Mouse (Mus musculus) mouse embryonic stem cell (cell line): ENCODE data around the gene Large1.
"Not testable (repeated sequence)": the region's sequence is repeated elsewhere in the genome, so short reads cannot be mapped to it uniquely, and the experiment has no call there.

Experiments
- in situ Hi-C, 2 experiments: fragments of 300-500 bp; cut with MboI; formaldehyde crosslinking; loops; 1 replicate in 1 of 2; 3 replicates in 1 of 2; pipeline ENCODE4 v1.14.3; 2019 to 2020; ENCODE audit warnings: low sequenced_read_pairs in 2 of 2, low pct_unique_long_range_greater_than_20kb in 1 of 2, mixed read lengths in 1 of 2; ENCODE audit not compliant: unreplicated experiment in 1 of 2

Large1 gene

DNA sequence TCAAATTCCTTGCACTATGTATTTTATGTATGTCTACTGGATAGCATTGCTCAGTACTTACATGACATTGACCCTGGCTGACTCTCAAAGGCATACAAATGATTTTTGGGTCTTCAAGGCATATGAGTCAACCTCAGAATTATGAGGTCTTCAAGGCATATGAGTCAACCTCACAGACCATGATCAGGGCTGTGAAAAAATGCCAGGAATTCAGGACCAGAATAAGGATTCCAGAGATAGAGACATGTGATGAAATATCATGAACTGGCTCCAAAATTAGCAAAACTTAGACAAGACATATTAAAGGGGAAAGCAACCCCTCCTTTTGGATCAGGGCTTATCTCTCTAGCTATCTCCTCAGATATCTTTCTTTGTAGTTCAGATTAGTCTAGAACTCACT, 43.3 kb downstream of the Large1 start:
- in situ Hi-C loops, result no loop called here

DNA sequence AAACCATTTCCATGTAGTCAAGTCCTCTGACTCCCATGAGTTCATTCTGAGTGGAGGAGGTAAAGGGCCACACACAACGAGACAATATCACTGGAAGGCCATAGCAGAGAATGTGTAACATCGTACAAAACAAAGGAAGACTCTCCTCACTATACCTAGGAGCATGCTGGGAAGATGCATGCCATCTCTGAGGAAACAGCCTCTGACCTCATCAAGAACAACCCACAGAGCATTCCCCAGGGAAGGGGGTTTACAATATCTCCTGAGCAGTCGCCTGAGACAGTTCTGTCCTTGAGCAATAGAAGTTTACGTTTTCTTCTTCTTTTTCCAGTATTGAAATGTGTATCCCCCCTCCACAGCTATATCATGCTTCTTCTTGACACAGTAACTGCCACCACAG, 49.4 kb downstream of the Large1 start:
- in situ Hi-C loops, result no loop called here

DNA sequence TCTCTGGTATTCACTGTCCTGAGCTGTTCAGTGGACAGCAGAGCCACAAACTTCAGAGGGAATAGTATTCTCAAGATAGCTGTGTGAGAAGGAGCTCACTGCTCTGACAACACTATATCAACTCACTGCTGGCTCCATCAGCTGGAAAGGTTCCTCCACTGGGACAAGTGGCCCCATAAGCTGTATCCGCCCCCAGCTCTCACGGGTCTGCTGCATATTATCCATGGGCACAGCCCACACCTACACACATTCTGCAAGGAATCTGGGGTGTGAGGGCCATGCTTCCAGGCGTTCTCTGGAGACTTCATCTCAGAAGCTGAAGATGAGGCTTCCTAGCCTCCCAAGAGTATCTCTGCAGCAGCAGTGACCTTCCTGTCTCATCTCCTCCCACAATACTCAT, 50.4 kb downstream of the Large1 start:
- in situ Hi-C loops, result no loop called here

DNA sequence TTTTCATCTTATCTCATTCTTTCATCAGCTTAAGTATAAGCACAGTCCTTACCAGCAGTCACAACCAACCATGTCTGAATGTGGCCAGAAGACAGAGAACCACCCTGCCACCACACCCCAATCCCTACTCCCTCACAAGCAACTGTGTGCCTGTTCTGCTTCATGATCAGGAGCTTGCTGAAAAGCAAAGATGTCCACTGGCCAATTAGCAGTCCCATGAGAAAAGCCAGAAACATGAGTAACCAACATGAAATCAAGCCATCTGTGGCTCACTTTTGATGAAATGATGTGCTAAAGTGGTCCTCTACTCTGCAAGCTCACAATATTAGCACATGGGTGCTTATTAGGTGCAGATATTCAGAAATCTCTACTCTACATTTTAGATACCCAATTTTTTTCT, 57.8 kb downstream of the Large1 start:
- in situ Hi-C loops, result no loop called here

DNA sequence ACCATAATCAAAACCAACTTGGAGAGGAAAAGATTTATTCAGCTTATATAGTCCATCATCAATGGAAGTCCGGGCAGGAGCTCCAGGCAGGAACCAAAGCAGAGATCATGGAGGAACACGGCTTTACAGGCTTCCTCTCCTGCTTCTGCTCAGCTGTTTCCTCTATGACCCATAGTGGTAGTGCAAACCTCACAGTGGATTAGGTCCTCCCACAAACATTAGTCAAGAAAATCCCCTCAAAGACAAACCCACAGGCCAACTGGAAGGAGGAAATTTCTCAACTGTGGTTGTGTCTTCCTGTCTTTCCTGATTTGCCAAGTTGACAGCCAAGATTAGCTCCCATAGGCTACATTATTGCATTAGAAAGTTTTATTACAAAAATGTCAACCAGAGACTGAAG, 59.7 kb downstream of the Large1 start:
- in situ Hi-C loops, result no loop called here

DNA sequence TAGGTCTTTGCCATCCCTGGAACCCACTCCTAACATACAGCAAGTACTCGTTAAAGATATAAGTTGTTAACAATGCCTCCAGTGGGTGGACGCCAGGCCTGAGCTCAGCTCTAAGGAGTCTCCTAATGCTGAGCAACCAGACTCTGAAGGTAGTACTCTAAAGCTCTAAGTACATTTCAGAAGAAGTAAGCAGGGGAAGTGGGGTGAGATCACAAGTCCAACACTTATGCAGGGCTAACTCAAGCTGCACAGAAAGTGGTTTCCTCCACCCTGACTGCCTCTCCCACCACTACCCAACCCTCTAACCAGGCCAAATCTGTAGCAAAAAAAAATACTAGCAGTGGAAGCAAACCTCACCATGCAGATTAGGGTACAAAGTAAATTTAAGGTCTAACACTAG, 61.7 kb downstream of the Large1 start:
- in situ Hi-C loops, result no loop called here

DNA sequence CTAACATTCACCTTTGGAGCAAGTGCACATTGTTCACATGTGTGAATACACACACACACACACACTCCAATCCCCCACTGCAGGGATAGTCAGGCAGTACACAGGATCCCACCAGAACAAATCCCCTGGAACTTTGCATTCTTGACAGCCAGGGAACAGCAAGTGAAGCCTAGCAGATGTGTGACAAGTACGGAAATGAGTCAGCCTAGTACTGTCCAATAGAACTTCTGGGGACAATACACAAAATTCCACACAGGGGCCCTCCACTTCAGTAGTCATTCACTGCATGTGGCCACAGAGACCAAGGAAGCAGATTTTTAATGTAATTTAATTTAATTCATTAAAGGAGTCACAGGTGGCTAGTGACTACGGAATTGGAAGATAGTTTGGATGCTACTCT, 62.7 kb downstream of the Large1 start:
- in situ Hi-C loops, result no loop called here

DNA sequence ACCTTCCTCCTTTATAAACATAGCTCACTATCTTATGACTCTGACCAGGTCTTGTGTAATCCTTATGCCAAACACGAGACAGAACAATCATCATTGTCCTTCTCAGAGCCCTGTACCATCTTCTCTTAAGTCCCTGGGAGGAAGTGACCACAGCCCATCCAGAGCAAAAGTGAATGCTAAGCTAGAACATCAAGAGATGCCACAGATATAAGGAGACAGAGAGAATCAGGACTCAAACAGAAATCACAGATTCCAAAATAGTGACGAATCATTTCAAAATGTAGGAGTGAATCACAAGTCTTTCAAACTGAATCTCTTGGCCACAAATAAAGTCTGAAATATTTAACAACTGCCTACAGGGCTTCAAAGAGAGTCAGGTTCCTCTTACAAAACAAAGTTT, 63.5 kb downstream of the Large1 start:
- in situ Hi-C loops, result no loop called here

DNA sequence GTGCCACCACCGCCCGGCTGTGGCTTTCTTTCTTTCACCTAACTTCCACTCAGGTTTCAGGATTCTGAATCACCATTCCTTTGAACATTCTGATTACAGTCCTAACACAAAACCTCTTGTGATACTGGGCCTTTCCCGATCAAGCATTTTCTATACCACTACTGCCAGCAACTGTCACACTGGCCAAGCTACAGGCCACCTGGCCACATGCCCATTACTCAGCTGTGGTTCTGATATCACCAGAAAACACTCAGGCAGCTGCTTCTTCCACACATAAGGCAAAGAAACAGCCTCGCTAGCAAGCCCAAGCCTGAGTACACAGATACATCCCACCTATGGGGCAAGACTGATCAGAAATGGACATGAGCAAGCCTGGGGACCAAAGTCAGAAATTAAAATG, 71.3 kb downstream of the Large1 start:
- in situ Hi-C loops, result no loop called here

DNA sequence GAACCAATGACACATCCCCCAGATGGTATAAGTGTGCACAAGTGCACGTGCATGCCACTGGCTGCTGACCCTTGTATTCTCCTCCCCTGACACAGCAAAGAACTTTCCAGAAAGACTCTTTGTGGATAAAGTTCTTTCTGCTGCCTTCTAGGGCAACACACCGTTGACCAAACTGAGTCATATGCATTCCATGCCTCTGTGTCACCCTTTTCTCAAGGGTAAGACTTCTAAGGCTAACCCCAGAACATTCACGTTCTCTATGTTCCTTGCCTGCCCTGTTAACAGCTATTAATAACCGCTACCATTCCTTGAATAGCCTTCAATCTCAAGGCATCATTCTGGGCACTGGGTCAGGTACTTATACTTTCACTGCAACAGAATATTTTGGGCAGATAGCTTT, 77.3 kb downstream of the Large1 start:
- in situ Hi-C loops, result no loop called here

DNA sequence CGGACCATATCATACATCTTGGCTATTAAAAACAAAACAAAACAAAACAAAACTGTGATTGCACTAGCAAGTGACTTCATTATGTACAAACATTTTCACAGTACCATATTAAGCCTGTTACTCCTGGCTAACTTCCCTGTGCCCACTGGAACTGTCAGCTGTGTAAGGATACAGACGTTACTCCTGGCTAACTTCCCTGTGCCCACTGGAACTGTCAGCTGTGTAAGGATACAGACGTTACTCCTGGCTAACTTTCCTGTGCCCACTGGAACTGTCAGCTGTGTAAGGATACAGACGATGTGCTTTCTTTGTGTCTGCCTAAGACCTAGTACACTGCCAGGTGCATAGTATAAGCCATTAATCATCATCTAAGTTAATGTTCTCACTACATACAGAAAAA, 77.9 kb downstream of the Large1 start:
- in situ Hi-C loops, result not testable (repeated sequence)

DNA sequence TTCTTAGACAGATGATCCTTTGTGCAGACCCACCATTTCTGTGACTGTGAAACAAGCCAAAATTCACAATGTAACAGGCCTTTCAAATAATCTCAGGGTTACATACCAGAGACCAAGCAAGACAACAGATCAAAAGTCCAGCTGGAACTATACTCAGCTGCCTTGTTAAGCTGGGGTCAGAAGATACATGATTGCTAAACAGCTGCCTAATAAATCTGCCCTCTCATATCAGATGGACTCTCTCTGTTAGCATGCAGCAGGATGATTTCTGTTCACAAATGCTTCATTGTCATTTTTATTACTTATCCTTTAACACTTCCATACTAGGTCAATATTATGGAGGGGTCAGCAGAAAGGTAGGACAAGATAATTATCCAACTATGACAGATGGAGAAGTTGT, 80.2 kb downstream of the Large1 start:
- in situ Hi-C loops, result no loop called here

DNA sequence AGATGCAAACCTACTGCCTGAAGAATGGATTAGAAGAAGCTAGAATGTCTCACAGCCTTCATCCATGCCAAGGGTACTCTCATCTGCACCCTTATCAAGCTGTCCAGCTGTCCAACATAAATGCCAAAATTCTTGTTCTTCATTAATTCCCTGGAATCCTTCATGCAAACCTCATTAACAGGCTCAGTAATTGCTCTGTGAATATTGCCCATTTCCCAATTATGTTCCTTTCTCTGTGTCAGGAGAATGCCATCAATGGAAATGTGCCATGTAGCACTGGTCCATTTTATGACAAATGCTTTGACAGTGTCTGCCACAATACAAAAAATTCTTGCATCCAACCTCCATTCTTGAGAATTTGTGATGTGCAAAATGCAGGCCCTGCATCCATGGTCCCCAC, 82.3 kb downstream of the Large1 start:
- in situ Hi-C loops, result no loop called here

DNA sequence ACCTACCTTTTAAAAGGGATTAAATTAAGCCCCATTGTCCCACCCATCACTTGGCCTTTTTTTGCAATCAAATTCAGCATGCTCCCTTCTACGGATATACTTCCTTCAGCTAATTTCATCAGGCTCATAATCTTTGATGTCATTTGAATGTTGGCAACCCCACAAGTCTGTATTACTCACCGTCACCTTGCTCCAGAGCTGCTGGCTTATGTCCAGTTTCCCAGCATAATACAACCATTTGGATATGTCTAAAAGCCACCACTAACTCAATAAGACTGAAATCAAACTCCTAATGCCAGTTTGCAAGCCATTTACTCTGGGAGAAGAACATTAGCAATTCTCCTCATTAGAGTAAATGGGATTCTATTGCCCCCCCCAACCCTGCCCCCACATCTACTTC, 95.4 kb downstream of the Large1 start:
- in situ Hi-C loops, result no loop called here

DNA sequence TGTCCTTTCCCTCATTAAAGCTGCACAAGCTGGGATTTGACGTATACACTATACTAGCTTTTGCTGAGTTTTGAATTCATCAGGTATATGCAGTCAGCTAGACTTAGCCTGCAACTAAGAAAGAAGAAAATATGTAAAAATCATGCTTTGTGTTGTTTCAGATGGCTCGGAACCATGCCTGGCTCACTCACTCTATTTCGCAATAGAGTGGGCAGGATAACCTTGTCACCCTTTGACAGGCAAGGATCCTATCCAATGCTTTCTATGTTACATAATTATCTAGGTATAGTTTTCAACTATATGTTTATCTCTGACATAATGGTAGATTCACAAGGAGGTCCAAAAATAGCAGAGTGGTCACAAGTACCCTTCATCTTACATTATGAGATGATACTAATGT, 109.2 kb downstream of the Large1 start:
- in situ Hi-C loops, result no loop called here

DNA sequence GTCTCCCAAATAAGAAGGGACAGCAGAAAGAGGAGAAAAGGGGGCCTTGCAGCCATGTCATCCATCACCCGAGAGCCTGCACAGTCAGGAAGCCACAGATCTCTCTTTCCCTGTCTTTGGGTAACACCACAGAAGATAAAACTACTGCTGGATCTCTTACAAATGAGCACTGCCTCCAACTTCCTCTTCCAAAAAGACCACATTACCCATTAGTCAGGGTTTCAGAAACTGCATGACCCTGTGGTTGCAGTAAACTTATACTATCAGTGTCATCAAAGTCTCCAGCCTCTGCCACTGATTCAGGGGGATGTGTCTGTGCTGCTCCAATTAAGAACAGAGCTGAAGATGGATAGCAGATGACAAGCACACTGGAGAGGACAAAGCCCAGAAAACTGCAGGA, 111.3 kb downstream of the Large1 start:
- in situ Hi-C loops, result no loop called here

DNA sequence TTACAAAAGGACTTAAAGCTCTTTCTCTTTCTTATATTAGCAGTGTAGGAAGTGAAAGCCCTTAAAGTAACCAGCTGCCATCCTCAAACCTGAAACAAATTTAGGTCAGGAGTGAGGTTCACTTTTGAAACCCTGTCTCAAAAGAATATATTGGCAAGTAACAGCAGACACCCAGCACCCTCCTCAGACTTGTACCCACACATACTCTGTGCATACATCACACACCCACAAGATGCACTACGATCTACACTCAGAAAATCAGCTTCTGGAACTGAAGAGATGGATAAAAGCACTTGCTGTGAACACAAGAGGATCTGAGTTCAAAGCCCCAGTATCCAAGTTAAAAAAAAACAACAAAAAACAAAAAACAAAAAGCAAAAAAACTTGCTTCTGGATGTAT, 119.1 kb downstream of the Large1 start:
- in situ Hi-C loops, result no loop called here

DNA sequence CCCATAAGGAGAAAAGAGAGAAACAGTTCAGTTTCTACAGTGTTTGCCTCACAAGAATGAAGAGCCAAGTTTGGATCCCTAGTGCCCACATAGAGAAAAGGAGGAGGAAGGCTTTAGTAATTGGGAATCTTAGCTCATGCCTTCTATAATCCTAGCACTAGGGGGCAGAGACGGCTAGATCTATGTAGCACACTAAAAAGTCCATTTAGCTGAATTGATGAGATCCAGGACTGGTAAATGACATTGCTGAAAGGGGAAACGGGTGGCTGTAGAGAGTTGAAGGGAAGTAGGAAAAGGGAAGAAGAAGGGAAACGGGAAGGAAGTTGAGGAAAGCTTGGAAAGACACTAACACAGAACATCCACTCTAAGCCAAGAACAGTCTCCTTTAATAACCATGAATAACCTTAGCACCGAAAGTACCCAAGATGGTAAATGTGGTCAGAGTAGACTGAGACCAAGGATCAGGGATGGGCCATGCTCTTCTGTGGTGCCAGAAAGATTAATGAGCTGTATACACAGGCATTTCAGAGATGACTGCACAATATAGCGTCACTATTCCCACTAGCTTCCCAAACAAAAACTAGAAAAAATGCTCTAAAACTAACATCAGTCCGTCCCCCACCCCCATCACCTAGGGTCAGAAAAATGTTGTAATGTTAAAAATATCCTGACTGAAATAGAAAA, 119.8 kb downstream of the Large1 start:
- in situ Hi-C loops, result no loop called here

DNA sequence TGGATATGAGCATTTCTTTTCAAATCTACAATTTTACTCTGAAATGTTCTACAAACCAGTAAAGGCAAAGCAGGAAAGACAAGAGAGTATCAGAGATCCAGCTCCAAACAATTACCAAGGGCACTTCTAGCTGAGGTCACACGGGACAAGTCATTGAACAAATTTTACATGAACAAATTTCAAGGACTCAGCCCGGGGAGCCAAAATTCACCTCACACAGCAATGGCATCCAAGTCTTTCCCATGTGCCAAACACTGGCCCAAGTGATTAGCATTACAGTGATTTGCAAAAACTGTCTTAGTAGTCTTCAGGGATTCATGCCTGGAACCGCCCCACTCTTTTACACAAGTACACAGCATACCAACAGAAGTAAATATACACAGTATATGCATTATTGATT, 126.5 kb downstream of the Large1 start:
- in situ Hi-C loops, result no loop called here

DNA sequence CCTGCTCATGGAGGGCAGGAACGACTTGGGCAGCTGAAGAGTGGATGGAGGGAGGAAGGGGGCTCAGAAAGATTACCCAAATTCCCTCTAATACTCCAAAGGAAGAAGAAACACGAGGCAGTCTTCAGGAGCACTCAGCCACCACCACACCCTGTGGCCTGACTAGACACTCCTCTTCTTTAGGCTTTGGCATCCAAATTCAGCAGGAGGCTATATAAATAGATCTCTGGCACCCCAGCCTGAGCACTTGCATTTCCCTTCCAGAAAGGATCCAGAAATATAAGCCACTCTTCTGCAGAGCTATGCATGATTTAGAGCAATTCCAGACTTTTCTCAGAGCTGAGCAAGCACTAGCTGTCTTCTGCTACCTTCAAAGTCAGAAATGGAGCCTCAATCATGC, 127.7 kb downstream of the Large1 start:
- in situ Hi-C loops, result no loop called here

DNA sequence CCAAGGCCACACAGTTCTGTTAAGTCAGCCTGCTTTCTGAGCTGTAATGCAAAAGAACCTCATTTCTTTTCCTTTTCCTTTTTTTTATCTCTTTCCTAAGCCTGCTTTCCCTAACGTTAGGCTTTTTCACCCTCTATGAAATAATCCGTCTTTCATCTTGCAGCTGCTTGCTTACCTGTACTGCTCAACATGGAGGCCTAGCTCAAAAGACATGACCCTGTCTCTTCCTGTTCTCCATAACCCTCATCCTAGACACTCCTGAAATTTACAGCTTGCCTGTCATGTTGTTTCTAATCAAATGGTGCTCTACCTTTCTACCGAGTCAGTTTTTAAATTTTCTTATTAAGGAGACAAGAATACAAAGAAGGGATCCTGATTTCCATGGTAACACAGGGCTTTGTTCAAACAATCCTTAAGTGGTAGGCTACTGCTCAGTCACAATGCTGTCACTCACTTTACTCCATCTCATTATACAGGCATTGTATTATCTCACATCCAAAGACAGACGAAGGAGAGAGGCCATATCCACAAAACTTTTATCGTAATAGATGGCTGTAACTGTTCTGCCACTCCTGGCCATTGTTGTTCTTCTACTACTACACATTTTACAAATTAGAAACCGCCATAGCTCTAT, 134.0 kb downstream of the Large1 start:
- in situ Hi-C loops, result no loop called here
